Mouse (Mus musculus) ES-Bruce4 (cell line): Measurements from ENCODE around the gene Ankrd16.

ENCODE experiments used
- CTCF ChIP-seq: IDR thresholded peaks from one replicate; pipeline ENCODE4 v1.8.1; 2011; ENCODE audit warnings: low read depth, low read length
- EP300 ChIP-seq: IDR thresholded peaks from 2 replicates; pipeline ENCODE4 v1.6.1; 2011; ENCODE audit warnings: low read depth, low read length; ENCODE audit not compliant: insufficient read depth
- POLR2A ChIP-seq: IDR thresholded peaks from one replicate; pipeline ENCODE4 v1.8.1; 2011; ENCODE audit warnings: low read length; ENCODE audit not compliant: insufficient read depth

- no peak for TF ChIP-seq CTCF
- TF ChIP-seq POLR2A = no peak
- no peak for TF ChIP-seq EP300
Measured at GRCm38 (mm10) chr2:11735853-11736252, 41.8 kb upstream of the Ankrd16 start.
